Mouse (Mus musculus) left cerebral cortex, postnatal 10 days (tissue): Measurements from ENCODE around the gene Emc10. TPM values are rescaled to one million over a fixed set of nuclear protein-coding genes. Genes with fewer than 3 reads are reported as not detected.

Experiments used
- DNase-seq, 2 experiments: peaks; one replicate each; pipeline ENCODE4 v3.0.0; 2021 to 2022; ENCODE audit warnings: low spot score in 2 of 2, mixed read lengths in 1 of 2; ENCODE audit errors: extremely low spot score in 1 of 2
- intact Hi-C: fragments of 180-260 bp; cut with DNase I; formaldehyde crosslinking; loops from one replicate; pipeline ENCODE4 v1.15.1; 2025
- total RNA-seq, 2 experiments: library from RNA; stranded (reverse); gene quantifications; 2 replicates each; pipeline ENCODE4 v1.2.3; 2021

Emc10 gene
- total RNA-seq, 2 experiments from 2014 or later = 143 to 144 TPM

DNA sequence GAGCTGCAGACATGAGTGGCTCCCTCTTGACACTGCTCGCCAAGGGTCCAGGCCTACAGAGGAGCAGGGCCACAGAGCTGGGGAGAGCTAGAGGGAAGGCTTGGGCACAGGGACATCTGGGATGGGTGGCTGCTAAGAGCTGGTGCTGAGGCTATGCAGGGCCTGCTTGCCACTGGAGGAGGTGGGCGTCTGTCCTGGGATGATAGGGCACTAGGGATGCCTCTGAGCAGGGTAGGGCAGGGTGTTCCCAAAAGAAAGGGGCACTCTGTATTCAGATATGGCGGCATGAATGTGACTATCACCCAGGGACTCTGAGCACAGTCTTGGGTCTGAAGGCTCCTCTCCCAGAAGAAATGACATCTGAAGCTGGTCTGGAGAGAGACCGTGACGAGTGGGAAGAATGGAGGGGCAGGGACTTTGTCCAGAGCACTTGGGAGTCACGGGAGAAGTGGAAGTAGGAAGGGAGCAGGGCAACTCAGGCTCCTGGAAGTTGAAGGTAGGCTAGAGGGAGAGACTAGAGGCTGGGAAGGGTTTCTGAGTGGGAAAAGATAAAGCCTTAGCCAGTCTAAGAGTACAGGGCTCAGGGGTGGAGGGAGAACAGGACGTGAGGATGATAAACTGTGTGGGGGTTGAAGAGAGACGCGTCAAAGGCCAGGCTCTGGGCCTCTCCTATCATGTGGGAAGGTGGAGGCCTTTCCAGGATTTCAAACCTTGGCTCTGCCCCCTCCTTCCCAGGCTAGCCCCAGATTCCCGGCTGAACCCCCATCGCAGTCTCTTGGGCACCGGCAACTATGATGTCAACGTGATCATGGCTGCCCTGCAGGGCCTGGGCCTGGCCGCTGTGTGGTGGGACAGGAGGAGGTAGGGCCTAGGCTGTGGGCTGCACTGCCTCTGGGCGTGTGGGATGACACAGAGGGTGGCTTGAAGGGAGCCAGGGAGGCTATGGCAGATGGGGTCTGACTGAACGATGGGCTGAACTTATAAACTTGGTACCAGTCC, 26.4 kb downstream of the Emc10 start:
- intact Hi-C loops = no loop called here
- no peak for DNase-seq

DNA sequence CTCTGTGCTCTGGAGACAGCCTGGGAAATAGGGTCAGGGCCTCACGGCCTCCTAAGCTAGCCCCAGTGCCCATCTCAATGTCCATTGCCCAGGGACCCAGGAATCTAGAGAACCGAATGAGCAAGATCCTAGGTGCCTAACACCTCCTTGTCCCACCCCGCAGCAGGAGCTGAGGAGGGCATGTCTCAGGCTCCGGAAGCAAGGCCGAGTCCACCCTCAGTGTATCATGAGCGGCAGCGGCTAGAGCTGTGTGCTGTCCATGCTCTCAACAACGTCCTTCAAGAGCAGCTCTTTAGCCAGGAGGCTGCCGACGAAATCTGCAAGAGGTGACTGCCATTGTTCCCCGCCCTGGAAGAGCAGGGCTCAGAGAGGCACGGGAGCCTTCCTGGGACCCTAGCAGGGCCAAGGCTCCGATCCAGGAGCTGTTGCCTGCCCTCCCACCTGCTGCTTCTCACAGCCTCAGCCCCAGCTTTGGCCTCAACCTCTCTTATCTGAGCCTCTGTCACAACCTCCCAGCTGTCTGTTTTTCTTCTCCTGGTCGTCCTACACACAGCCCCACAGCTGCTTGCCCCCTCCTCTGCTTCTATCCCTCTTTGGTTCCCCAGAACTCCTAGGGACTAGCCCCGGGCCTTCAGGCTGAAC, 27.6 kb downstream of the Emc10 start:
- intact Hi-C loops = no loop called here
- no peak for DNase-seq

DNA sequence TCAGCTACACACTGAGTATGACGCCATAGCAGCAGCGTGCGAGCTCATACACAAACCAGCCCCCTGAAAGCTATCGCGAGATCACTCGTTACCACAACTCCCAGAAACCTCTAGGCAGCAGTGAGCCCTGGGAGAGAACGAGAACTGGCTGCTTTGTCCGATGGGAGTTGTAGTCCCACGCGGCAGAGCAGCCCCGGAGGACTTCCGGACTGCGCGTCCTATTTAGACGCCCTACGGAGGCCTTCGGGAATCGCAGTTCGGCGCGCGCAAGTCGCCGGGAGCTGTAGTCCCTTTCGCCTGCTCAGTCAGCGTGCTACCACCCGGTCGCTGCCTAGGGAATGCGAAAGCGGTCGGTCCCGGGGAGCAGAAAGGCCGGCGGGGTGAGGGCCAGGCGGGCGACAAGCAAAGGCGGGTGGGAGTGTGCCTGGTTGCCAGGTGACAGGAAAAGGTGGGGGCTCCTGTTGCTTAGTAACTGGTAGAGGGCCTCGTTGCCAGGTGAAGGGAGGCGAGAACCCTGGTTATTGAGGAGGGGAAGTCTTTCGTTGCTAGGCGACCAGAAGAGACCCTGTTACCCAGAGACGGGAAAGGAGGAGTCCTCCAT, 28.4 kb downstream of the Emc10 start, which contains the start of gene Josd2:
TSS of gene Josd2 (plus strand) at position 170 of the 601 bp plus-strand sequence.
- intact Hi-C loops = no loop called here
- DNase-seq = peak; percentile 95 to 98

DNA sequence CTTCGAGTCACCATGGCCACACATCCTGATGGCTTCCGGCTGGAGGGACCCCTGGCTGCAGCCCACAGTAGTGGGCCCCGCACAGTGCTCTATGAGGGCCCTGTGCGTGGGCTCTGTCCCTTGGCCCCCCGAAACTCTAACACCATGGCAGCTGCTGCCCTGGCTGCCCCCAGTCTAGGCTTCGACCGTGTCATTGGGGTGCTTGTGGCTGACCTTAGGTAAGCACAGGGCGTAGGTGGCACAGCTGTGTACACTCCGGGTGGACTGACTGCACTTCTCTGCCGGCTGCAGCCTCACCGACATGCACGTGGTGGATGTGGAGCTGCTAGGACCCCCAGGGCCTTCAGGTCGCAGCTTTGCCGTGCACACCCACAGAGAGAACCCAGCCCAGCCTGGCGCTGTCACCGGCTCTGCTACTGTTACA, 29.4 kb downstream of the Emc10 start:
- intact Hi-C loops = no loop called here
- no peak for DNase-seq

DNA sequence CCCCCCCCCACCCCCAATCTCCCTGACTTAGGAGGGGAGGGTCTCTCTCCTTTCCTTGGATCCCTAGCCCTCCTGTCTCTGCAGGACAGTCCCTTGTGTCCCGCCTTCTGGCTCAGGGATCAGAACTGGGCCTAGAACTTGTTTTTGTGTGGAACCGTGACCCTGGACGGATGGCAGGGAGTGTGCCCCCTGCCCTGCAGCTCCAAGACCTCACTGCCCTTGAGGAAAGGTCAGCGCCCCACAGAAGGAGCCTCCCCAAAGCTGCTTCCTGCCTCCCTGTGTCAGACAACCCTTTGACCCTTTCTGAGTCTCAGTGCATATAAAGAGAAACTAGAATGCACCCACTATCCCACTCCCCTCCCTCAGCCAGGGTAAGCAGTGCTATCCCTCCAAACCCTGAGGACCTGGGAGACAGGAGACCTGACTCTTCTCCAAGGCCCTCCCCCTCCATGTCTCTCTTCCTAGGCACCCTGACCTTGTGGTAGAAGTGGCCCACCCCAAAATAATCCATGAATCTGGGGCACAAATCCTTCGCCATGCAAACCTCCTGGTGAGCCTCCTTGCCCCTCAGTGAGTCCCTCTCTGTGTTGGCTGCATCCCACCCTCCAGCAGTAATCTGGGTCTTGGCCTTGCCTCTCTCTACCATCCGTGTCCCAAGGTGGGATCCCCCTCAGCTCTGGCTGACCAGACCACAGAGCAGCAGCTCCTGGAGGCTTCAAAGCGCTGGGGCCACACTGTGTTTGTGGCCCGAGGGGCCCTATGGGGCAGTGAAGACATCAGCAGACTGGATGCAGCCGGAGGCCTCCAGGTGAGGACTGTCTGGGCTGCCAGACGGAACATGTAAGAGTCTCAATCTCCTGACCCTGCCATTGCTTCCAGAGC, 30.1 kb downstream of the Emc10 start:
- DNase-seq = no peak
- intact Hi-C loops = no loop called here

DNA sequence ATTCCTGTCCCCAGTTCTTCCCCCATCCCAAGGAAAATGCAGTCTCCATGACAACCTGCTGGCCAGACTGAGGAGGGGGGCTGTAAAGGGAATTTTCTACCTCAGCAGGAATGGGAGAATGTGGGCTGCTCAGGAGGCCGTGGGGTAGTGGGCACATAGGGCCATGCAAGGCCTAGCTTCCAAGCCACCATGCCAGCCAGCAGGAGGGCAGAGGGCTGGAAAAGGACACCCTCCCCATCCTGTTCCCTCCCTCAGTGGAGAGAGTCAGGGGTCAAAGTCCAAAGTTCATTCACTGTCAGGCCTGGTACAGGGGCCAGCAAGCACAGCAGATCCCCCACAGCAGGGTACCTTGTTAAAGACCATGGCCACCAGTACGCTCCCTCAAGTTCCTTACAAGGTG, 31.2 kb downstream of the Emc10 start, which contains the start of gene Aspdh:
TSS of gene Aspdh (plus strand) at position 281 of the 400 bp plus-strand sequence.
- no peak for DNase-seq
- intact Hi-C loops = no loop called here

DNA sequence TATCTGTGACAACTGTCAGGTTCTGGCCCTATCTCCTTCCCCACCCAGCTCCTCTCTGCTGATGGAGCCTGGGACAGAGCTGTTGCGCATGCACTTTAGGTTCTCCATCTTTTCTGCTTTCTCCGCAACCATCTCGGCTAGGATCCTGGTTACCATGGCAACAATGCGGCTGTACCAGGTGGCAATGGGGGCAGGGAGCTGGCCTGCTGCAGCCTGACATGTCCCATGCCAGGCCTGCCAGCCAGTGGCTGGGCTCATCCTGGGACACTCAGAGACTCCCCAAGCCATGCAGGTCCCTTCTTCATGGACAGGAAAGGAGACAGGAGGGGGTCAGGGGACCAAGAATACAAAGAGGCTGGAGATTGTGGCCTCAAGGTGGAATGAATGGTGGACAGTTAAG, 31.8 kb downstream of the Emc10 start:
- DNase-seq = peak; percentile 83 to 86
- intact Hi-C loops = no loop called here

DNA sequence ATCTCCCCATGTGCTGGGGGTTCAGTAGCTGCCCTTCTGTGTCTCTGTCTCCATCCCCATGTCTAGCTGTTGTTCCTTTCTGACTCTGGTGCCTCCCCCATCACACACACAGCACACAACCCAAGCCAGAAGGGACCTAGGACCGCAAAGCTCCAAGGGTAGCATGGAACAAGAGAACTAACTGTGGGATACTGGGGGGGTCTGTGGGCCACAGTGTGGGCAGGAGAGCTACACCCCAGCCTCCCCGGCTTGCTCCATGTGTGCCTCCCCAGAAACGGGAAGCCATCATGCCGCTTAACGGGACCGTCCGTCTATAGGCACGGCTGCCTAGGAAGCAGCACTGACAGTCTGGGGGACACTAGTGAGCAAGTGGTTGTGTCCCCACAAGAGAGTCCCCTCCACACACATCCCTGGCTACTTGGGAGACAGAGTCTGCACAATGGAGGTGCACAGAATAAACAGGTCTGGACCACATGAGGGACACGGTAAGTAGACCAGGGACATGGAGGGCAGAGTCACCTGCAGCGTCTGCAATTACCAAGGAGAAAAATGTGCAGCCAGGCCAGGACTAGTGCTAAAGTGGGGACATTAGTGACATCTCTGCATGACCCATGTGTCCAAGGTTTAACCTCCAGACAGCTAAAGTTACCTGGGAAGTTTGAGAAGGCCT, 32.6 kb downstream of the Emc10 start:
- intact Hi-C loops = loop anchor here (2.0 kb wide), 1 partner anchor 21 kb away; no protein-coding TSS in a partner anchor
- DNase-seq = no peak

DNA sequence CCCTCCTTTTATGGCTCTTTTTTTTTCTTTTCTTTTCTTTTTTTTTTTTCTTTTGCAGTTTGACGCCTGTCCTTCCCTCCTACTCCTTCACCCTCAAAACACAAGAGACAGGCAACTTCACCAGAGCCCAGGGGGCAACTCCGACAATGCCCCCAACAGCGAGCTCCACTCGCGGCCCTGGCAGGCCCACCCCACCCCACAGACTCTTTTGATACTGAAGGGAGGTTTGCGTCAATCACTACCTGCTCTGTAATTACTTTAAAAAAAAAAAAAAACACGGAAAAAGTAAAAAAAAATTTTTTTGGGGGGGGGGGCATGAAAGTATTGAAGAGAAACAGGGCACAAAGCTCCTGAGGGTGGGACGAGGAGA, 33.3 kb downstream of the Emc10 start:
- no peak for DNase-seq
- intact Hi-C loops = loop anchor here (2.0 kb wide), 1 partner anchor 20 kb away; no protein-coding TSS in a partner anchor

DNA sequence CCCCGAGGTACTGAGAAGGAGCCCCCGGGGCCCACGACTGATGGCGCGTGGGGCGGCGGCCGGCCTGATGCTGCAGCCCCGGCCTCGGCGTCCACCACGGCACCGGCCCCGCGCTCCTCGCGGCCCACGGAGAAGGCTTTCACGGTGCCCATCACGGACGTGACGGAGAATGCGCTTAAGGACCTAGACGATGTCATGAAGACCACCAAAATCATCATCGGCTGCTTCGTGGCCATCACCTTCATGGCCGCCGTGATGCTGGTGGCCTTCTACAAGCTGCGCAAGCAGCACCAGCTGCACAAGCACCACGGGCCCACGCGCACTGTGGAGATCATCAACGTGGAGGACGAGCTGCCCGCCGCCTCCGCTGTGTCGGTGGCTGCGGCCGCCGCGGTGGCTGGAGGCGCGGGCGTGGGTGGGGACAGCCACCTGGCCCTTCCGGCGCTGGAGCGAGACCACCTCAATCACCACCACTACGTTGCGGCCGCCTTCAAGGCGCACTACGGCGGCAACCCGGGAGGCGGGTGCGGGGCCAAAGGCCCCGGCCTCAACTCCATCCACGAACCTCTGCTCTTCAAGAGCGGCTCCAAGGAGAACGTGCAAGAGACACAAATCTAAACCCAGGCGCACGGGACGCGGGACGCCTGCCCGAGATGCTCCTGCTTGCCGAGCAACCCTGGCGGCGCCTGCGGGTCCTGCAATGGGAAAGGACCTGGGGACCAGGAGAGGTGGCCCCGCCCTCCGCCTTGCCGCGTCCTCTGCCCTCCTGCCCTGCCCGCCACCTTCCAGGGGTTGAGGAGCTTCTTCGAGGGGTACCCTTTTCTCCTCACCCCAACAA, 33.9 kb downstream of the Emc10 start:
- DNase-seq = peak in 1 of 2 experiments; percentile 77
- intact Hi-C loops = loop anchor here (2.0 kb wide), 1 partner anchor 20 kb away; no protein-coding TSS in a partner anchor

DNA sequence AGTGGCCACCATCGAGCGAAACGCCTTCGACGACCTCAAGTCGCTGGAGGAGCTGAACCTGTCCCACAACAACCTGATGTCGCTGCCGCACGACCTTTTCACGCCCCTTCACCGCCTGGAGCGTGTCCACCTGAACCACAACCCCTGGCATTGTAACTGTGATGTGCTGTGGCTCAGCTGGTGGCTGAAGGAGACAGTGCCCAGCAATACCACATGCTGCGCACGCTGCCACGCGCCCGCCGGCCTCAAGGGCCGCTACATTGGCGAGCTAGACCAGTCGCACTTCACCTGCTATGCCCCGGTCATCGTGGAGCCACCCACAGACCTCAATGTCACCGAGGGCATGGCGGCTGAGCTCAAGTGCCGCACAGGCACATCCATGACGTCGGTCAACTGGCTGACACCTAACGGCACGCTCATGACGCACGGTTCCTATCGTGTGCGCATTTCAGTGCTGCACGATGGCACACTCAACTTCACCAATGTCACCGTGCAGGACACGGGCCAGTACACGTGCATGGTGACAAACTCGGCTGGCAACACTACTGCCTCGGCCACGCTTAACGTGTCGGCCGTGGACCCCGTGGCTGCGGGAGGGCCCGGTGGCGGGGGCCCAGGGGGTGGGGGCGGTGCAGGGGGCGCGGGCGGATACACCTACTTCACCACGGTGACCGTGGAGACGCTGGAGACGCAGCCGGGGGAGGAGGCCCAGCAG, 34.7 kb downstream of the Emc10 start:
- intact Hi-C loops = loop anchor here (2.0 kb wide), 1 partner anchor 19 kb away; no protein-coding TSS in a partner anchor
- DNase-seq = no peak

DNA sequence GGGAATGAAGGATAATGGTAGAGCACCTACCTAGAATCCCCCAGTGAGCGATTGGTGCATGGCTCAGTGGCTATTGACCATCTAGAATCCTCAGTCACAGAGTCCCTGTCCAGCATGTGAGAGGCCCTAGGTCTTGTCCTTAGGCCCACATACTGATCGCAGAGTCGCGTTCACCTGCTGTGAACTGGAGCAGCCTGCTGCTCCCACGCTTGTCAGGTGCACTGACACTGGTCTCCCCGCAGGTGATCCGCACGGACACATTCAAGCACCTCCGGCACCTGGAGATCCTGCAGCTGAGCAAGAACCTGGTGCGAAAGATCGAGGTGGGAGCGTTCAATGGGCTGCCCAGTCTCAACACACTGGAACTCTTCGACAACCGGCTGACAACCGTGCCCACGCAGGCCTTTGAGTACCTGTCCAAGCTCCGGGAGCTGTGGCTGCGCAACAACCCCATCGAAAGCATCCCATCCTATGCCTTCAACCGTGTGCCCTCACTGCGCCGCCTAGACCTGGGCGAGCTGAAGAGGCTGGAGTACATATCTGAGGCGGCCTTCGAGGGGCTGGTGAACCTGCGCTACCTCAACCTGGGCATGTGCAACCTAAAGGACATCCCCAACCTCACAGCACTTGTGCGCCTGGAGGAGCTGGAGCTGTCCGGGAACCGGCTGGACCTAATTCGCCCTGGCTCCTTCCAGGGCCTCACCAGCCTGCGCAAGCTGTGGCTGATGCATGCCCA, 35.4 kb downstream of the Emc10 start:
- no peak for DNase-seq
- intact Hi-C loops = no loop called here

DNA sequence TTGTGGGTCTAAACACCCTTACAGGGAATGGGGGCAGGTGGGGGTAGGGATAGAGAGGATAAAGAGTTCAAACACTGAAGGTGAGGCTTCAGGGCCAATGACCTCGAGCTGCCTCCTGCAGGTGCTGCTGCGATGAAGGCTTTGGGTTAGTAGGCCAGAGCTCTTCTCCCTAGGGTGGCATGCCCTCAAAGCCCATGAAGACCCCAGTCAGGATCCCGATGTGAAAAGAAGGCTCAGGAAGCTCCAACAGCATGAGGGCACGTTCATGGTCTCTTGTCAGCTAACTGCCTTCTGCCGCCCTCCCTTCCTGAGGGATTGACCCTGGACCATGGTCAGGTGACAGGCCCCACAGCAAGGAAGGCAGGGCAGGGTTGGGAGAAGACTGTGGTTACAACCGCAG, 36.3 kb downstream of the Emc10 start:
- no peak for DNase-seq
- intact Hi-C loops = no loop called here

DNA sequence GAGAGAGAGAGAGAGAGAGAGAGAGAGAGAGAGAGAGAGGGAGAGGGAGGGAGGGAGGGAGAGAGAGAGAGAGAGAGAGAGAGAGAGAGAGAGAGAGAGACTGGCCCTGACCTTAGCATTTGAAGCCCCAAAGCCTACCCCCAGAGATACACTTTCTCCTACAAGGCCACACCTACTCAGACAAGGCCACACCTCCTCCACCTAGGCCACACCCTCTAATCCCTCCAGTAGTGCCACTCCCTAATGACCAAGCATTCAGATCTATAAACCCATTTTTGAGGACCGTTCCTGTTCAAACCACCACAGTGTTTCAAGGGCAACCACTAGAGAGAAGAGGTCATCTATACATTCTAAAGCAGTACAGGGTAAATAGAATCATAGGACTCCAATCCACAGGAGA, 40.0 kb downstream of the Emc10 start:
- DNase-seq = peak in 1 of 2 experiments; percentile 12
- intact Hi-C loops = no loop called here

DNA sequence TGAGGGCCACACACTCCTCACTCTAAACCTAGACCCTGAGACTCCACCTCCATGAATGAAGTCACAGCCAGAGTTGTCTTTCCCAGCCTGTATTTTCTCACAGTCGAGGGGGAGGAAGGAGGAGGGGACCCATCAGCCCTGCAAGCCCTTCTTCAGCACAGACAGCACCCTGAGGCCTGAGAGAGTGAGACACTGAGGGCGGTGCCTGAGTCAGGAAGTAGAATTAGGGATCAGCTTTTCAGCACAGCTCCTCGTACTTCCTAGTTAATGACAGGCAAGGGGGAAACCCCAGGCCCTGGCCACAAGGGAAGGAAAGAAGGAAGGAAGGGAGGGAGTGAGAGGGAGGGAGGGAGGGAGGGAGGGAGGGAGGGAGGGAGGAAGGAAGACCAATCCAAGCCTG, 43.1 kb downstream of the Emc10 start:
- intact Hi-C loops = no loop called here
- peak in 1 of 2 experiments; percentile 28 for DNase-seq
